Mouse (Mus musculus) testis, postnatal 10 days (tissue): ENCODE data around the gene Nt5c1a.
"Not testable (repeated sequence)": the region's sequence is repeated elsewhere in the genome, so short reads cannot be mapped to it uniquely, and the experiment has no call there.

ENCODE experiments used
- DNase-seq: peaks from one replicate; pipeline ENCODE4 v3.0.0; 2021; ENCODE audit warnings: low spot score

Gene Nt5c1a

GRCm38 (mm10) chr4:123201186-123202093 lies at the start of gene Nt5c1a:
Gene Nt5c1a, plus strand, starts transcription at chr4:123201504.
- peak; percentile 65 for DNase-seq

GRCm38 (mm10) chr4:123152003-123152402 lies 49.3 kb upstream of the Nt5c1a start:
- DNase-seq, result no peak

GRCm38 (mm10) chr4:123152976-123153375 lies 48.3 kb upstream of the Nt5c1a start:
- DNase-seq, result no peak

- no peak for DNase-seq
Observed at GRCm38 (mm10) chr4:123155004-123155403, 46.3 kb upstream of the Nt5c1a start.

- DNase-seq, result no peak
Observed at GRCm38 (mm10) chr4:123155427-123155826, 45.9 kb upstream of the Nt5c1a start.

GRCm38 (mm10) chr4:123155840-123156239 lies 45.5 kb upstream of the Nt5c1a start:
- no peak for DNase-seq

- no peak for DNase-seq
Observed at GRCm38 (mm10) chr4:123160571-123160970, 40.7 kb upstream of the Nt5c1a start.

GRCm38 (mm10) chr4:123161251-123161650 lies 40.1 kb upstream of the Nt5c1a start:
- not testable (repeated sequence) for DNase-seq

- DNase-seq, result no peak
Observed at GRCm38 (mm10) chr4:123162305-123162917, 38.9 kb upstream of the Nt5c1a start.

GRCm38 (mm10) chr4:123164157-123164556 lies 37.1 kb upstream of the Nt5c1a start:
- DNase-seq, result no peak

GRCm38 (mm10) chr4:123171811-123172210 lies 29.5 kb upstream of the Nt5c1a start:
- DNase-seq, result peak; percentile 50

GRCm38 (mm10) chr4:123182328-123183238 lies 18.7 kb upstream of the Nt5c1a start, which contains the start of gene Hpcal4:
Gene Hpcal4, plus strand, starts transcription at chr4:123183227.
- DNase-seq, result peak; percentile 57

GRCm38 (mm10) chr4:123183239-123184056 lies 17.9 kb upstream of the Nt5c1a start:
- peak; percentile 73 for DNase-seq

- DNase-seq, result no peak
Observed at GRCm38 (mm10) chr4:123184816-123185215, 16.5 kb upstream of the Nt5c1a start.

- DNase-seq, result no peak
Observed at GRCm38 (mm10) chr4:123192336-123192735, 9.0 kb upstream of the Nt5c1a start.

GRCm38 (mm10) chr4:123193791-123194190 lies 7.5 kb upstream of the Nt5c1a start:
- DNase-seq, result no peak

GRCm38 (mm10) chr4:123196695-123197094 lies 4.6 kb upstream of the Nt5c1a start:
- no peak for DNase-seq

GRCm38 (mm10) chr4:123200771-123201185 lies 526 bp upstream of the Nt5c1a start:
- peak; percentile 86 for DNase-seq

- no peak for DNase-seq
Observed at GRCm38 (mm10) chr4:123202094-123202420, 753 bp downstream of the Nt5c1a start.

- DNase-seq, result no peak
Observed at GRCm38 (mm10) chr4:123207337-123207736, 6.0 kb downstream of the Nt5c1a start.

GRCm38 (mm10) chr4:123210996-123211395 lies 9.7 kb downstream of the Nt5c1a start:
- no peak for DNase-seq
